Mouse (Mus musculus) brown adipose tissue, adult 24 weeks (tissue): Measurements from ENCODE around the gene Rspo1. TPM values are rescaled to one million over a fixed set of nuclear protein-coding genes. Genes with fewer than 3 reads are reported as not detected.
"Not testable (repeated sequence)": the region's sequence is repeated elsewhere in the genome, so short reads cannot be mapped to it uniquely, and the experiment has no call there.

ENCODE experiments used
- H3K27ac ChIP-seq: fragments of 200-500 bp; replicated peaks from 2 replicates; pipeline ENCODE4 v1.5.1; 2012; ENCODE audit warnings: low read depth, mild to moderate bottlenecking, low read length
- H3K4me1 ChIP-seq: fragments of 200-500 bp; 2 replicates; pipeline ENCODE4 v1.6.1; 2012; ENCODE audit warnings: low read length, mixed read lengths; ENCODE audit not compliant: control insufficient read depth, insufficient read depth, insufficient read length
- H3K4me3 ChIP-seq: fragments of 200-500 bp; 2 replicates; pipeline ENCODE4 v1.5.1; 2012; ENCODE audit warnings: low read depth, mild to moderate bottlenecking, low read length, moderate library complexity; ENCODE audit not compliant: insufficient read depth
- polyA plus RNA-seq: library from polyadenylated mRNA; stranded (reverse); fragments of >200 nt; gene quantifications from 2 replicates; pipeline ENCODE4 v1.2.4, GENCODE M21; 2012; ENCODE audit not compliant: missing spikeins, insufficient read depth, insufficient read length

Gene Rspo1
- polyA plus RNA-seq, result not detected in 2 replicates

GRCm38 (mm10) chr4:124985671-124986602 lies at the start of gene Rspo1:
Gene Rspo1 (plus strand): TSS chr4:124986430.
- H3K27ac ChIP-seq, result no peak within 1 kb of the TSS
- H3K4me1 ChIP-seq, result peaks cover 3% of the 10 kb centered on the region; the same call in 1 of the 2 replicates
- H3K4me3 ChIP-seq, result peak within 1 kb of the TSS; percentile 40

DNA sequence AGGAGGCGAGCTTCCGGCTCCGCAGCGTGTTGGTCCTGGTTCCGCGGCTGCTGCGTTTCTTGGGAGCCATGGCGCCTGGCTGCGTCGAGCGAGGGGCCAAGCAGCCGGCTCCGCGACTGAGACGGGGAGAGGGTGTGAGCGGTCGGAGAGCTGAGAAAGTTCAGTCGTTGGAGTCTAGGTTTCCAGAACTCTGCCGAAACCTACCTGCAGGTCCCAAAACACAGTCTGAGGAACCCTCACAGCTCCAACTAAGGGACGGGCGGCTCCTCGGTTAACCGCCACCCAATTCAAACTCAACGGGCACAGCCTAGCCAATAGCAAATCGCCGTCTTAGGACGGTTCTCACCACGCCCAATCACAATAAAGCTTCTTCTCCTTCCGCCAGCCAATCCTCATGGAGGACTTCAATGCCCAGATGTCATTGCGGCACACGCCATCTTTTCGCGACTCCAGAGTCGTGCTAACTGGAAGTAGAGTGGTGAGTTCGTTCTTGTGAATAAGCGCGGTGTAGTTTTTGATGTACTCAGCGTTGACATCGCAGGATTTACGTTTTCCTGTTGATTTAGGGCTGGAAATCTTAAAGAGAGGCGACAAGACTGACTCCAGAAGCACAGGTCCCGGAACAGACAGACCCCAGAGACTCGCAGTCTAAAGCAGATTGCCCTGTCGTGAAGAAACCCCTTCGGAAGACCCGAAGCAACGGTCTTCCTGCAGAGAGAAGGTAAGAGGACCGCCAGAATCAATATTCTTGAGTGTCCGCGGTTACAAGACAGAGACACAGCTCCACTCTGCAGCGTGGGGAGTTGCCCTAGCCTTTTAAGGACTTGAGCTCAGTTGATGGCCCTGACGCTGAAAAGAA lies 49.4 kb upstream of the Rspo1 start, which contains the start of gene 9930104L06Rik:
9930104L06Rik (plus strand) TSS at position 436 of the 859 bp plus-strand sequence.
- no peak within 1 kb of the TSS; the same call in 1 of the 2 replicates for H3K27ac ChIP-seq
- peak within 1 kb of the TSS; percentile 83 for H3K4me3 ChIP-seq
- H3K4me1 ChIP-seq, result peaks cover 3% of the 10 kb centered on the region; the same call in 1 of the 2 replicates

GRCm38 (mm10) chr4:124939211-124939610 lies 47.0 kb upstream of the Rspo1 start, which contains the start of gene Cdca8:
Gene Cdca8 (minus strand): TSS chr4:124939311.
- H3K4me3 ChIP-seq, H3K4me1 ChIP-seq, H3K27ac ChIP-seq: not testable (repeated sequence)

- Histone ChIP-seq H3K4me3 (no peak overlapping the region), H3K4me1 (no peaks in the 10 kb centered on the region), H3K27ac (no peak overlapping the region)
Measured at GRCm38 (mm10) chr4:124943022-124943421, 43.2 kb upstream of the Rspo1 start.

DNA sequence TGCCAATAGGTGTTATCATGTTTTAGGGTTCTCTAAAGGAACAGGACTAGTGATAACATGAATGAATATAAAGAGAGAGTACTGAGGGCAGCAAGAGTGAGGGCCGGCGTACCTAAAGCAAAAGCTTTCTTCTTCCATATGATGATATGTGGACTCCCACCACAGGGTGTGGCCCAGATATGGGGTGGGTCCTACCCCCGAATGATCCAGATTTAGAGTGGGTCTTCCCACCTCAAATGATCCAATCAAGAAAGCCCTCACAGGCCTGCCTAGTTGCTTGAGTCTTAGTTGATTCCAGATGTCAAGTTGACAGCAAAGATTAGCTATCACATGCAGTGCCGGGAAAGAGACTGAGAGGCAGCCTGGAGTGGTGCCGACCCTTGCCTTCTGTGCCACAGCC lies 42.4 kb upstream of the Rspo1 start:
- Histone ChIP-seq H3K27ac (no peak overlapping the region), H3K4me3 (no peak overlapping the region), H3K4me1 (no peaks in the 10 kb centered on the region)

GRCm38 (mm10) chr4:124944961-124945360 lies 41.3 kb upstream of the Rspo1 start:
- H3K4me3 ChIP-seq, result no peak overlapping the region
- no peaks in the 10 kb centered on the region for H3K4me1 ChIP-seq
- no peak overlapping the region for H3K27ac ChIP-seq

- no peak overlapping the region for H3K27ac ChIP-seq
- H3K4me1 ChIP-seq, result no peaks in the 10 kb centered on the region
- no peak overlapping the region for H3K4me3 ChIP-seq
Measured at GRCm38 (mm10) chr4:124949488-124949887, 36.7 kb upstream of the Rspo1 start.

- Histone ChIP-seq H3K4me1 (no peaks in the 10 kb centered on the region), H3K4me3 (no peak overlapping the region), H3K27ac (no peak overlapping the region)
Measured at GRCm38 (mm10) chr4:124950181-124951035, 35.8 kb upstream of the Rspo1 start.

DNA sequence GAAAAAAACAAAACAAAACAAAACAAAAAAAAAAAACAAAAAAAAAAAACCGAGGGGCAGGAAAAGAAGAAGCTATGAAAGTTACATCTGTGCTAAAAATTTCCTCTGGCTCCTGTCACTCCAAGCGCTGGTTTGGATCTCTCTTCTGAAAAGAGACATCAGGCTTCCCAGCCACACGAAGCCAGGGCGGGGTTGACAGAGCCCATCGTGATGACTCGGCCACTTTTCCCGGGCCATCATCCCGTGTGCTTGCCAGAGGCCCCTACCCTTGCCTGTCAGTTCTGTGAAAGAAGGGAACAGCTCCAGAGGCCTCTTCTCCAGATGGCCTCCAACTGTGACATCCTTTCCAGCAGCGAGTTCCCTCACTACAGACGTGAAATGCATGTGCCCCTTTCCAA lies 35.2 kb upstream of the Rspo1 start:
- H3K27ac ChIP-seq, result no peak overlapping the region
- no peak overlapping the region for H3K4me3 ChIP-seq

DNA sequence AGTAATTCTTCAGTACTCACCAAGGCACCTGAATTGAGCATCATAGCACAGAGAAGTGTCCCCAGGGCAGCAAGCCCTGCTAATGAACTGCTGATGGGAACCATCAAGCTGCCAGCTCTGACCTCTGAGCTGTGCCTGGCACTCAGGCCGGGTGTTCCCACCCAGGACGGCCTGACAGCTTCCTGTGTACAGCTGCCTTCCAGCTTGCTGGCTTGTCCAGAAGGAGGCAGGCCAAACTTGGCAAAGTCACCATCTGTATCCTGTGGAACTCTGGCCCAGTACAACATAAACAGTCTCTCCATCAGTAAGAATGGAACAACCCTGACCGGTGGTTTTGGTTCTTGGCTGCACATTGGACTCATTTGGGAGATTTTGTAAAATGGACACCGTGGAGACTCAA lies 32.7 kb upstream of the Rspo1 start:
- Histone ChIP-seq H3K27ac (no peak overlapping the region), H3K4me1 (no peaks in the 10 kb centered on the region), H3K4me3 (no peak overlapping the region)

More for the DNA sequence above, 35.2 kb upstream of the Rspo1 start:
- H3K4me1 ChIP-seq, result no peaks in the 10 kb centered on the region

DNA sequence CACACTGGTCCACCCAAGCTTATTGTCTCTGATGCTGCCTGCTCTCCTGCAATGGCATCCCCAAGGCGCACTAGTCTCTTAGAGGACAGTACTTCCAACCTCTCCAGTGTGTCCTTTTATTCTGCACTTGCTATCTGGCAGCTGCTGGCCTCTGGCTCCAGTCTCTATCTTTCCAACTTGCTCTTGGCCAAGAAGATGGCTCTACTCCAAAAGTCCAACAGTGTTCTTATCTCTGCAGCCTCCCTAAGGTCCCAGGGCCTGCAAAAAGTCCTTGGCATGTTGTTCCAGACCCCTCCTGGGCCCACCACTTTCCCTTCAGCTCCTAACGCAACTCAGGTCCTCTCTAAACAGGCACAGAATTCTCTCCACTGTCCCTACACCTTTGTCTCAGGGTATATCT lies 28.9 kb upstream of the Rspo1 start:
- Histone ChIP-seq H3K4me3 (no peak overlapping the region), H3K27ac (no peak overlapping the region), H3K4me1 (no peaks in the 10 kb centered on the region)

DNA sequence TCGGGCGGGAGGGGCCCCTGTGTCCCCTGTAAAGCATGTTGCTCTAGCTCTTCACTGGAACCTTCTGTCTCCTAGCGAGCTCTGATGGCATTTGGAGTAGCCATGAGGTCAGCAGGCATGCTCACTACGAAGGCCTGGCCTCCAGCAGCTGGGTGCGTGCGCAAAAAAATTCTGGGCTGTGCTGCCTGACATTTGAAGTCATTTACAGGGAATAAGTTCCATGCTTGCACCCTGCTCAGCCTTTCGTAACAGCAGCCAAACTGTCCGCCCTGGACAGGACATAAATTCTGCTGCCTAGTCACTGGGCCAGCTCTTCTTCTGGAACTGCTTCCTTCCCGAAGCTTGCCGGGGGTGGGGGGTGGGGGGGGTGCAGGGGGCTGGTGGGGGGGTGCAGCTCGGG lies 27.2 kb upstream of the Rspo1 start:
- no peak overlapping the region for H3K27ac ChIP-seq
- no peaks in the 10 kb centered on the region for H3K4me1 ChIP-seq

GRCm38 (mm10) chr4:124960940-124961339 lies 25.3 kb upstream of the Rspo1 start:
- no peaks in the 10 kb centered on the region for H3K4me1 ChIP-seq

More for the DNA sequence above, 27.2 kb upstream of the Rspo1 start:
- no peak overlapping the region for H3K4me3 ChIP-seq

GRCm38 (mm10) chr4:124962576-124962975 lies 23.7 kb upstream of the Rspo1 start:
- no peak overlapping the region for H3K4me3 ChIP-seq
- no peak overlapping the region for H3K27ac ChIP-seq
- no peaks in the 10 kb centered on the region for H3K4me1 ChIP-seq

More at GRCm38 (mm10) chr4:124960940-124961339, 25.3 kb upstream of the Rspo1 start:
- H3K4me3 ChIP-seq, result no peak overlapping the region
- H3K27ac ChIP-seq, result no peak overlapping the region
